Mouse (Mus musculus) neural tube, embryonic 14.5 days (tissue): ENCODE measurements around the gene 1600014C10Rik. TPM values are rescaled to one million over a fixed set of nuclear protein-coding genes. Genes with fewer than 3 reads are reported as not detected.

Source experiments
- ATAC-seq: fragments of 200-750 bp; cut with Nextera tagmentation; 2 replicates; pipeline ENCODE4 v1.8.0; 2017; ENCODE audit warnings: low read depth, mild to moderate bottlenecking, moderate TSS enrichment, moderate library complexity
- H3K27ac ChIP-seq: fragments of 300-500 bp; sonication (generic); 2 replicates; pipeline ENCODE4 v1.5.1; 2014; ENCODE audit warnings: low read depth, mild to moderate bottlenecking, control low read depth, low read length, moderate library complexity, mixed read lengths
- H3K27me3 ChIP-seq: fragments of 300-500 bp; sonication (generic); 2 replicates; pipeline ENCODE4 v1.6.1; 2014; ENCODE audit warnings: low read length; ENCODE audit not compliant: control insufficient read depth, insufficient read depth
- H3K36me3 ChIP-seq: fragments of 300-500 bp; sonication (generic); 2 replicates; pipeline ENCODE4 v1.6.1; 2014; ENCODE audit warnings: low read length, mixed read lengths; ENCODE audit not compliant: control insufficient read depth, insufficient read depth
- H3K4me1 ChIP-seq: fragments of 300-500 bp; sonication (generic); 2 replicates; pipeline ENCODE4 v1.6.1; 2014; ENCODE audit warnings: low read length; ENCODE audit not compliant: control insufficient read depth, insufficient read depth
- H3K4me2 ChIP-seq: fragments of 300-500 bp; sonication (generic); 2 replicates; pipeline ENCODE4 v1.6.1; 2014; ENCODE audit warnings: mild to moderate bottlenecking, low read depth, low read length, control low read depth
- H3K4me3 ChIP-seq: fragments of 300-500 bp; sonication (generic); 2 replicates; pipeline ENCODE4 v1.5.1; 2014; ENCODE audit warnings: low read depth, low read length, control low read depth, mixed read lengths
- H3K9ac ChIP-seq: fragments of 300-500 bp; sonication (generic); replicated peaks from 2 replicates; pipeline ENCODE4 v1.6.1; 2014; ENCODE audit warnings: low read depth, mild to moderate bottlenecking, control low read depth, low read length, mixed read lengths
- H3K9me3 ChIP-seq: fragments of 300-500 bp; sonication (generic); 2 replicates; pipeline ENCODE4 v1.6.1; 2016; ENCODE audit warnings: low read length; ENCODE audit not compliant: control insufficient read depth
- WGBS: fragments of 180-500 bp; shearing (Covaris S2); extraction: QIAGEN DNeasy Blood & Tissue Kit; methylation state at CpG from one replicate; pipeline ENCODE4 v1.1.7; 2014; 5-methylcytosine and 5-hydroxymethylcytosine counted together
- polyA plus RNA-seq: library from polyadenylated mRNA; unstranded; fragments of >200 nt; fragmentation: Nextera tagmentation; extraction: Ambion mirVana; gene quantifications from 2 replicates; pipeline ENCODE4 v1.2.1, GENCODE M21; 2014

Gene 1600014C10Rik
- polyA plus RNA-seq, 1 experiment from 2014 or later = 31.3 TPM

DNA sequence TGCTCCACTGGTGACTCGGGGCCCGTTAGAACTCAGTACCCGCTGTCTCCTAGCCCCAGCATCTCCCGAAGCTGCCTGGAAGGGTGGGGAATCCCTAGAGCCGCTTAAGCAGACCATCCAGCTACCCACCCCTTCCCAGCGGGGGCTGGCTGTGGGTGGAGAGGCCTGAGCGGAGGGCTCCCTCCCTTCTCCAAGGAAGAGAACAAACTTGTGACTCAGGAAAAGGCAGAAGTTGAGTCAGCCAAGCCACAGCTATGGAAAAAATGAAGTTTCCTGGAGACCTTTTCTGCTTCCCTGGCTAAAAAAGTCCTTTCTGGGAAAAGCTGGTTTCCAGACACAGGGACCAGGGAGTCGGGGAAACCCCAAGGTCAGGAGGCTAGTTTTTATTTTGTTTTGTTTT is 47.3 kb downstream of the 1600014C10Rik start:
- no peak overlapping the region for H3K4me3 ChIP-seq
- H3K9ac ChIP-seq = no peak overlapping the region
- no peak overlapping the region for H3K27ac ChIP-seq
- no peaks in the 10 kb centered on the region for H3K9me3 ChIP-seq
- 25% methylated on average over 8 of the region's 8 CpGs for WGBS
- H3K27me3 ChIP-seq = no peaks in the 10 kb centered on the region
- no peak for ATAC-seq
- H3K4me2 ChIP-seq = no peak overlapping the region
- peaks cover 5% of the 10 kb centered on the region; the same call in 1 of the 2 replicates for H3K4me1 ChIP-seq
- H3K36me3 ChIP-seq = no peaks in the 10 kb centered on the region

DNA sequence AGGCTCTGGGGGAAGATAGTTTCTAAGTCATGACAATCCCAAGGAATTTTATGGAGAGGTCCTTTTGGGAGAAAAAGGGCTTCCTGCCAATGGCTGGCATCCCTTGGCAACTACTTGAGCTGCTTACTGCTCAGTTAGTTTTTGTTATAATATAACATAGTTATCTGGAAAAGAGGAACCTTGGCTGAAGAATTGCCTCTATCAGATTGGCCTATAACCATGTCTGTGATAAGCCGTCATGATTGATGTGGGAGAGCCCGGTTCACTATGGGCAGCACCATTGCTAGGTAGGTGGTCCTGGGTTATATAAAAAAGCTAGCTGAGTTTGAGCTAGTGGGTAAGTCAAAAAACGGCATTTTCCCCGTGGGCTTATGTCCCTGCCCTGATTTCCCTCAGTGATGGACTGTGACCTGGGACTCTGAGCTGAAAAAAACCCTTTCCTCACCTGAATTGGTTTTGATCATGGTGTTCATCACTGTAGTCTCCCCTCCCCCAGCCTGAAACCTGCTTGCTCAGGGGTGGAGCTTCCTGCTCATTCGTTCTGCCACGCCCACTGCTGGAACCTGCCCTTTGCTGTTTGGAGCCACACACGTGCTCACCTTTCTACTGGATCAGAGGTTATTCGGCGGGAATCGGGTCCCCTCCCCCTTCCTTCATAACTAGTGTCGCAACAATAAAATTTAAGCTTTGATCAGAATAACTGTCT is 53.5 kb downstream of the 1600014C10Rik start:
- Histone ChIP-seq H3K9me3 (no peaks in the 10 kb centered on the region), H3K4me3 (no peak overlapping the region)
- WGBS = 48% methylated on average over 11 of the region's 11 CpGs

DNA sequence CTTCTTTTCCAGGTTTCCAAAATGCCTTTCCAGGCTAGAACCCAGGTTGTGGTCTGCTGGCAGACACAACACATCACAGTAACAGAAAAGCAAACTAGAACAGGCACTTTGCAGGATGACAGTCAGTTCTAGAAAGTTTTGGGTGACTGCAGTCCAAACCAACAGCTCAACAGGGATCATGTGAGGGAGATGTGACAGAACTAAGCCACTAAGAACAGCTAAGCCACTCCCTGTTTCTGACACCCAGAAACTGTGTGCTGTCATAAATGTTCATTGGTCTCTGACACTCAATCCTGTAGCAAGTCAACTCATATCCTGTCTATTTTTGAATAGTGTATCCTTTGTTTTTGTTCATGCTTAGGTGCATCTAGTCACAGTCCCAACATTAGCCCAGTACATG is 54.1 kb downstream of the 1600014C10Rik start:
- no peaks in the 10 kb centered on the region for H3K9me3 ChIP-seq
- H3K36me3 ChIP-seq = no peaks in the 10 kb centered on the region
- no peak overlapping the region for H3K4me3 ChIP-seq
- H3K4me1 ChIP-seq = no peaks in the 10 kb centered on the region
- H3K4me2 ChIP-seq = no peak overlapping the region
- H3K9ac ChIP-seq = no peak overlapping the region
- no peak overlapping the region for H3K27ac ChIP-seq
- ATAC-seq = no peak
- H3K27me3 ChIP-seq = no peaks in the 10 kb centered on the region

More for the DNA sequence above, 53.5 kb downstream of the 1600014C10Rik start:
- no peaks in the 10 kb centered on the region for H3K36me3 ChIP-seq
- no peak overlapping the region for H3K9ac ChIP-seq
- no peaks in the 10 kb centered on the region for H3K4me1 ChIP-seq
- H3K27me3 ChIP-seq = no peaks in the 10 kb centered on the region
- no peak for ATAC-seq
- H3K4me2 ChIP-seq = no peak overlapping the region
- H3K27ac ChIP-seq = no peak overlapping the region

DNA sequence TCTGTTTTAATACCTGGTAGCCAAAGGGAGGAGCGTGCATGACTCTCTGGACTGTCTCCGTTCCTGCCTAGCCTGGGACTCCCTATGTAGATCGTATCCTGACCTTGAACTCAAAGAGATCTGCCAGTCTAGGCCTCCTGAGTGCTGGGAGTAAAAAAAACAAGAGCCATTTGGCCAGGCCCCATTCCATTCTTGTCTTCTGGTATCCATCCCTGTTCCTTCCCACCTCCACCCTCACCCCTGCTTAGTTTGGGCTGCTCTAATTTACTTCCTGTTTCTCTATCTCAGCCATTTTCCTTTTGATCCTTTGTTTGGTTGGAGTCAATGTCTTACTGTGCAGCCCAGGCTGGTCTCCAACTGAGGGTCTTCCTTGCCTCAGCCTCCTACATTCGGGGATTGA is 59.4 kb downstream of the 1600014C10Rik start:
- Histone ChIP-seq H3K4me3 (no peak overlapping the region), H3K9me3 (no peaks in the 10 kb centered on the region), H3K36me3 (no peaks in the 10 kb centered on the region), H3K27me3 (no peaks in the 10 kb centered on the region), H3K27ac (no peak overlapping the region), H3K4me1 (no peaks in the 10 kb centered on the region), H3K4me2 (no peak overlapping the region), H3K9ac (no peak overlapping the region)
- no peak for ATAC-seq
- WGBS = 89% methylated on average over 4 of the region's 4 CpGs

Other genes with a start within 250 kb of the 1600014C10Rik start
- gene Uri1, start 159.7 kb upstream of the 1600014C10Rik start, polyA plus RNA-seq = 36.0 and 48.6 TPM in 2 replicates
- 16.4 and 16.7 TPM in 2 replicates for gene Ccne1, start 75.7 kb upstream of the 1600014C10Rik start, polyA plus RNA-seq
- gene Plekhf1, start 44.8 kb downstream of the 1600014C10Rik start, polyA plus RNA-seq = 0.32 and 0.68 TPM in 2 replicates
- 81.2 and 85.0 TPM in 2 replicates for gene Pop4, start 88.2 kb downstream of the 1600014C10Rik start, polyA plus RNA-seq